Comparison of ENCODE assay signal across 1 mouse cellular context in the genomic region with DNA sequence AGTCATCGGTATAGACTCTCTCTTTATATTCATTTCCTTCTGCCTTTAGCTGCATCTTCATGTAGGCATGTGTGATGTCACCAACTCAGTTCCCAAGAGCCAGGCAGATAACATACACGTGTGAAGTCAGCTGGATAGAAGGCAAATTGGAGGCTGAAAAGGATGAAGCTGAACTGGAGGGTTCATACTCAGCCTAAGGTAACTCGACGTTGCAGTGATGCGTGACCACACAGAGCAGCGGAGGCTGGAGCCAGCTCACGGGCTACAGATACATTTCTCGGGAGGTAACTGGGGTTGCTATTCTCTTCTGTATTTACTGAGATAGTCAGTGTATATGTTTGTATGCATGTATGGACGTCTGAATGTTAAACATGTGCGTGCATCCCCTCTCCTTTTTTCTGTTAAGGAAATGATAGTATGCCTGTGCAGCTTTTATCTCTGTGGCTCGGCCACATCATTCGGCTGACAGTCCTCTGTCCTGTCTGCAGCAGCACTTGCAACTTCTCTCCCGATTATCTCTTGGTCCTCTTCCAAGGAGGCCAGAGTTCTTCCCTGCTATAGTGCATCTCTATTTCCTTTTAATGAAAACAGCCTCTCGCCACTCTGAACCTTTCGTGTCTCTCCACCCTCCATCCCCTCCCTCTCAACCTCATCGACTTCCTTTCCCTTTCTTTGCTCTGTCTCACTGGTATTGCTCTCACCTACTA.
TF ChIP-seq lines count a peak whose summit lies in the region.

No protein-coding gene starts in this region.

TF ChIP-seq in CH12.LX, 34 proteins besides CTCF, POLR2A, EP300 and RAD21 (continued from another document):
- TF ChIP-seq MAX (IDR thresholded peaks at IDR 0.05; ENCODE audit: low read length): no peak
- no peak for TF ChIP-seq UBTF (IDR thresholded peaks at IDR 0.05; ENCODE audit: low read depth, low read length)
- TF ChIP-seq E2F4 (IDR thresholded peaks at IDR 0.05; ENCODE audit: insufficient replicate concordance, low read depth, low read length): no peak
- TF ChIP-seq KAT2A (IDR thresholded peaks at IDR 0.05; ENCODE audit: insufficient replicate concordance, low read length): no peak
- no peak for TF ChIP-seq MAZ (IDR thresholded peaks at IDR 0.05; ENCODE audit: low read depth, low read length)
- no peak for TF ChIP-seq NRF1 (IDR thresholded peaks at IDR 0.05; ENCODE audit: low read depth, low read length)
- no peak for TF ChIP-seq RCOR1 (conservative IDR thresholded peaks at IDR 0.05; ENCODE audit: low read depth, low read length)
- no peak for TF ChIP-seq ETS1 (conservative IDR thresholded peaks at IDR 0.05; ENCODE audit: low read depth, low read length)
- no peak for TF ChIP-seq ZC3H11A (IDR thresholded peaks at IDR 0.05; ENCODE audit: low read depth, low read length)
- TF ChIP-seq MAFK (IDR thresholded peaks at IDR 0.05; ENCODE audit: insufficient replicate concordance, low read length): no peak
- TF ChIP-seq TCF12 (IDR thresholded peaks at IDR 0.05; ENCODE audit: low read depth, low read length): no peak
- no peak for TF ChIP-seq NELFE (IDR thresholded peaks at IDR 0.05; ENCODE audit: low read depth, low read length)
- no peak for TF ChIP-seq BHLHE40 (IDR thresholded peaks at IDR 0.05; ENCODE audit: low read depth, low read length)
- TF ChIP-seq USF2 (conservative IDR thresholded peaks at IDR 0.05; ENCODE audit: low read depth, low read length): no peak
- TF ChIP-seq ZNF384 (IDR thresholded peaks at IDR 0.05; ENCODE audit: low read depth, low read length): no peak
- TF ChIP-seq POLR2AphosphoS2 (IDR thresholded peaks at IDR 0.05; ENCODE audit: low read depth, low read length): no peak
